Mouse (Mus musculus) megakaryocyte progenitor cell, adult 5-6 weeks (primary cell): ENCODE measurements at regions not wholly inside any gene's neighbourhood (a gene's known extent, or its start where the extent isn't known, plus 50 kb on each side); places are given as distances from the start of the nearest gene placed in this dataset.

Experiments used
- ATAC-seq: replicated peaks from 2 replicates; pipeline ENCODE4 v1.8.0; 2016; ENCODE audit warnings: mild to moderate bottlenecking, moderate TSS enrichment, inconsistent platforms; ENCODE audit not compliant: poor library complexity

DNA sequence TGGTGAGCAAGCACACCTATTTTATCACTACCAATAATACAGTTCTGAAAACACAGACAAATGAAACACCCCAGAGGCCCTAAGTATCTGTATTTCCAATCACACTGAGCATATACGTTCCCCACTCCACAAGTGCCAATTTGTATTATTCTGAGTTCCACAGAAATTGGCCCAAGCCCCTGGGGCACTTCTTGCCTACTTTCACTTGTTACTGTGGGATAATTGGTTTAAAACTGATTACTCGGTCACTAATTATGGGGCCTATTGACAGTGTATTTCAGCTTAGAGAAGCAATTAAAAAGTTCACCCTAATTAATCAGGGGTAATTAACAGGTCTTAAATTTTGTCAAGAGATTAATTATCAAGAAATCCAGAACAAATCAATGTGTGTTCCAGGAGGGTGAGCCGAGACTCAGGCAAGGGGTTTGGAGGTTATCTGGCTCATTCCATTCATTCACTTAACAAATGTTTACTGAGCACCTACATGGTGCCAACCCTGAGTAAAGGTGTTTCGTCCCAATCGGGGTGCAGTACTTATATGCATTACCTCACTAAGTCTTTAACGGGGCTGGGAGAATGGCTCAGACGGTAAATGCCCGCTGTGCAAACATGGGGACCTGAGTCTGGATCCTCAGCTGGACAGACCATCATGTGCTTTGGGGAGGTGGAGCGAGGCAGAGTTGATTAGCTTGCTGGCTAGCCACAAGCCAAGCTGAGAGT, 56.1 kb upstream of the Hs3st2 start:
- no peak for ATAC-seq

DNA sequence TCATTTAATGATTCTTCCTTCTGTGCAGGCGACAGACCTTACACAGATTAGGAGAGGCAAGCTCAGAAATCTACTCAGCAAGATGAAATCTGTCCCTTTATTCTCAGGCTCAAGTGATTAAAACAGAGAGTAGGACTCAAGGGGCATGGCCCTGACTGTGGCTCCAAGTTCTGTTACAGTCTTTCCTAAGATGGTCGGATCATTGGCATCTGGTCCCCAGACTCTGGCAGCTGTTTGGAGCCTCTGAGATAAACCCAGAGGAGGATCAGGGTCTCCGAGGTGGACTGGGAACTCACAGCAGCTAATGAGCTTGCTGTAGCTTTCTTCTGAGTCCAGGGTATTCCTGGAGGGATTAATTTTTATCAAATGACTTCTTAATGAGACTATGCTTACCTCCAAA, 51.7 kb upstream of the Hs3st2 start:
- ATAC-seq = no peak
